Mouse (Mus musculus): Measurements from ENCODE around the gene Gm3336. TPM values are rescaled to one million over a fixed set of nuclear protein-coding genes. Genes with fewer than 3 reads are reported as not detected.

The Gm3336 gene
- polyA plus RNA-seq, 1 experiment from 2014 or later = not detected

DNA sequence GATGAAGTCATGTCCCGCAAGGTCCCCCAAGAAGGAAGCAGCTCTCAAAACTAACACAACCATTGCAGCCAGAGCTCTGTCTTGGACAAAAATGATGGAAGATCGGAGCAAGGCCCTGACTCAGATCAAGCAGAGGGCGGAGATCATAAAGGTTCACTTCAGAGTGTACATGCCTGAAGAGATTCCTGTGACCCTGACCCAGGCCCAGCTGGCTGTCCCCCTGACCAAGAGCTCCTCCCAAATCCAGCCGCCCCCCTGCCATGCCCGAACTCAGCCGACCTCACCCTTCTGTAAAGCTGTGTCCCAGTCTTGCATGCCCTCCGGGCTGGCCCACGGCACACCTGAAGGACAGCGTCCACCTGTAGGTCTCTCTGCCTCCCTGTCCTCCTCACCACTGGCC lies 8.5 kb upstream of the Gm3336 start:
- no peak for DNase-seq (ENCODE audit: low spot score)
- Histone ChIP-seq H3K4me1 (peaks cover 10% of the 10 kb centered on the region; the same call in 1 of the 2 replicates), H3K9me3 (no peaks in the 10 kb centered on the region), H3K36me3 (no peaks in the 10 kb centered on the region), H3K4me3 (no peak overlapping the region), H3K27me3 (ENCODE audit: insufficient read depth, poor library complexity, severe bottlenecking) (peaks cover 17% of the 10 kb centered on the region; the same call in 1 of the 2 replicates), H3K27ac (no peak overlapping the region)
- WGBS = 87% methylated on average over 9 of the region's 9 CpGs

DNA sequence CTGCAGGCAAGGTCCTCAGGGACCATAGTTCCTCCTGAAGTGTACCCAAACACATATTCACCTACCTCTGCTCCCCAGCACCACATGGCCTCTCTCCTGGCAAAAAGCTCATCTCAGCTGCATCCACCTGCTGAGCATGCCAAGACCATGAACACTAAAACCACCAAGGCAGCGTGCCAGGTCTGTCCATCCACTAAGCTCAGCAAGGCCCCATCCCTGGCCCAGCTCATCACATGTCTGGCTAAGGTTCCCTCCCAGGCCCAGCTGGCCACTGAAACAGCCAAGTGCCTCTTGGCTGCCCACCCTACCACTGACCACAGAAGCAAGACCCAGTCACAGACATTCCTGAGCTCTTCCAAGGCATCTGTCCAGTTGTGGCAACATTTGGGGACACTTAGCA lies 8.0 kb upstream of the Gm3336 start:
- no peak overlapping the region for H3K4me3 ChIP-seq
- H3K36me3 ChIP-seq = no peaks in the 10 kb centered on the region
- no peak overlapping the region for H3K27ac ChIP-seq
- H3K27me3 ChIP-seq (ENCODE audit: insufficient read depth, poor library complexity, severe bottlenecking) = peaks cover 17% of the 10 kb centered on the region; the same call in 1 of the 2 replicates
- H3K9me3 ChIP-seq = no peaks in the 10 kb centered on the region
- peaks cover 10% of the 10 kb centered on the region; the same call in 1 of the 2 replicates for H3K4me1 ChIP-seq
- 88% methylated on average over 1 of the region's 1 CpGs for WGBS
- DNase-seq (ENCODE audit: low spot score) = no peak

DNA sequence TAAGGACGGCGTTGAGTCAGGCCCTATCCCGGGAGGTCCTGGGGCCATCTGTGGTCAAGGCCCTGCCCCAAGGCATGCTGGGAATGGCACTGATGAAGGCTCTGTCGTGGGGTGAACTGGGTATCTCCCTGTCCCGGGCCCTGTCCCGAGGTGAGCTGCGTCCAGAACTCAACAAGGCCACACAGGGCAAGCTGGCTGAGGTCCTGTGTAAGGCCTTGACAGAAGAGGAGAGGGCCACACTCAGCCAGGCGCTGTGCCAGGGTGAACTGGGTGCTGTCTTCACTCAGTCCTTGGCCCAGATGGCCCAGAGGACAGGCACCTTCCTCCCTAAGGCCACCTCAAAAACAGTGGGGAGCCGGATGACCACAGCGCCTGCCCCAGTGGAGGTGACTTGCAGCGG lies 7.3 kb upstream of the Gm3336 start:
- WGBS = 80% methylated on average over 11 of the region's 11 CpGs
- Histone ChIP-seq H3K4me1 (peaks cover 10% of the 10 kb centered on the region; the same call in 1 of the 2 replicates), H3K27ac (no peak overlapping the region), H3K9me3 (no peaks in the 10 kb centered on the region), H3K27me3 (ENCODE audit: insufficient read depth, poor library complexity, severe bottlenecking) (peaks cover 21% of the 10 kb centered on the region; the same call in 1 of the 2 replicates), H3K4me3 (no peak overlapping the region), H3K36me3 (no peaks in the 10 kb centered on the region)
- no peak for DNase-seq (ENCODE audit: low spot score)

DNA sequence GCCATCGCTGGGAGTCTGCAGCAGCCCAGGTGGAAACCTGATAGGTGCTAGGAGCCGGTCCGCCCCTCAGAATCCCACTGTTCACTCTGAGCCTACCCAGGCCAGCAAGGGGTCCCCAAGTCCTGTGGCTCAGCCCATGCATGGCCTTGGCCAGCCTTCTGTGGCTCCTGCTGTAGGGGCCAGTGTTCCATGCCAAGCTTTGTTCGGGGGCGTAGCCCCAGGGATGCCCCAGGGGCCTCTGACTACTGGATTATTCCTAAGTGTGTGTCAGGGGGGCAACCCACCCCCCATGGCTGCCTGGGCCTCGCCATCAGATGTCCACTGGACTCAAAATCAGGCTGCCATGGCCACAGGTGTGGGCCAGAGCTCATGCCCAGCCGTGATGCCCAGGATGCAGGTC lies 4.4 kb upstream of the Gm3336 start:
- no peak overlapping the region for H3K4me3 ChIP-seq
- H3K4me1 ChIP-seq = peaks cover 4% of the 10 kb centered on the region; the same call in 1 of the 2 replicates
- no peak for DNase-seq (ENCODE audit: low spot score)
- peaks cover 45% of the 10 kb centered on the region for H3K27me3 ChIP-seq (ENCODE audit: insufficient read depth, poor library complexity, severe bottlenecking)
- 0 out of 2 replicates have a peak overlapping the region, but pooled peaks have one; percentile 38 for H3K27ac ChIP-seq
- H3K9me3 ChIP-seq = no peaks in the 10 kb centered on the region
- WGBS = 81% methylated on average over 7 of the region's 7 CpGs
- H3K36me3 ChIP-seq = no peaks in the 10 kb centered on the region

DNA sequence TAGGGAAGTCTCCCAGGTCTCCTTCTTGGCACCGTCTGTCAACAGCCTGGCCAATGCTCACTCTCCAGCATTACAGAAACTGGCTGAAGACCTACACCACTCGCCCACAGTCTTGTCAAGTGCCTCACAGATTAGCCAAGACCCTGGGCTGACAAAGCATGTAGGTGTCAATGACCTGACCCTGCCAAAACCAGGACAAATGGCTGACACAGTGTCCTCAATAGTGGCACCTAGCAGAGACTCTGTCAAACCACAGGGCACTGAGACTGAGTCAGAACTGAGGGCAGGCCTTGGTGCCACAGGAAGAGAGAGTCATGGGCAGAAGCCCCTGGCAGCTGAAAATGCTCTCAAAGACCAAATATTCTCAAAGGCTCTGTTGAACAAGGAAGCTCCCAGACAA lies 3.3 kb upstream of the Gm3336 start:
- H3K27me3 ChIP-seq (ENCODE audit: insufficient read depth, poor library complexity, severe bottlenecking) = peaks cover 52% of the 10 kb centered on the region
- H3K9me3 ChIP-seq = no peaks in the 10 kb centered on the region
- H3K36me3 ChIP-seq = no peaks in the 10 kb centered on the region
- no peak overlapping the region for H3K27ac ChIP-seq
- DNase-seq (ENCODE audit: low spot score) = no peak
- H3K4me1 ChIP-seq = peaks cover 4% of the 10 kb centered on the region; the same call in 1 of the 2 replicates
- H3K4me3 ChIP-seq = no peak overlapping the region
- 63% methylated on average over 2 of the region's 2 CpGs for WGBS

DNA sequence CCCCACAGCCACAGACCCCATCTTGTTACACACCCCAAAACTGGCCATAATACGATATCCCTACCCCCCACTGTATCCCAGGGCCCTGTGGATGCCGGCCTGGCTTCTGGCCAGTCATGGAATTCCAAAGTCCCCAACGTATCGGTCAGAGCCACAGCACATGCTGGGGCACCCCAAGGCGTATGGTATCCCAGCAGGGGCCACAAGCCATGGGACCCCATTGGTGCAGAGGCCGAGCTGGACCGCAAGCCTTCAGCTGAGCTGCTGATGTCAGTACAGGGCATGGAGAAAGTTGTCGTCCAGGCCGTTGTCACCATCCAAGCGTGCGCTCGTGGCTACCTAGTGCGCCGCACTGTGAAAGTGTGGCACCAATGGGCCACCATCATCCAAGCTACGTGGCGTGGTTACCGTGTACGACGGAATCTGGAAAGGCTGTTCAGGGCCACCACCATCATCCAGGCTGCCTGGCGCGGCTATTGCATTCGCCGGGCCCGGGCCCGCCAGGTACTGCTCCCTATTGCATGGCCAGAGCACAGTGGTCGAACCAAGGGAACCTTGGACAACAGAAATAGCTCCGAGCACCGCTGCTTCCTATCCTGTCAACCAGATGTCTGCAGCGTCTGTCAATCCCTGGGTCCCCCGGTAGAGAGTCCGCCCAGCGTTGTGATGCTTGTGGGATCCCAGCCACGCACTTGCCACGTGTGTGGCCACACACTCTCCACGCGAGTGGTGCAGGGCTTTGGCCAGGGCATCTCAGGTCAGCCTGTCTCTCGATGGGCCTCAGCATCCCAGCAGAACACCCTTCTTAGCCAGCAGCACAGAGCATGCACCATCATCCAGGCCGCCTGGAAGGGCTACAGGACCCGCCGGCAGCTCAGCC lies 1.6 kb upstream of the Gm3336 start:
- Histone ChIP-seq H3K27me3 (ENCODE audit: insufficient read depth, poor library complexity, severe bottlenecking) (peaks cover 59% of the 10 kb centered on the region), H3K9me3 (no peaks in the 10 kb centered on the region), H3K4me1 (peaks cover 4% of the 10 kb centered on the region; the same call in 1 of the 2 replicates), H3K4me3 (no peak overlapping the region; the same call in 1 of the 2 replicates), H3K36me3 (no peaks in the 10 kb centered on the region), H3K27ac (no peak overlapping the region)
- WGBS = 73% methylated on average over 40 of the region's 40 CpGs
- DNase-seq (ENCODE audit: low spot score) = no peak

DNA sequence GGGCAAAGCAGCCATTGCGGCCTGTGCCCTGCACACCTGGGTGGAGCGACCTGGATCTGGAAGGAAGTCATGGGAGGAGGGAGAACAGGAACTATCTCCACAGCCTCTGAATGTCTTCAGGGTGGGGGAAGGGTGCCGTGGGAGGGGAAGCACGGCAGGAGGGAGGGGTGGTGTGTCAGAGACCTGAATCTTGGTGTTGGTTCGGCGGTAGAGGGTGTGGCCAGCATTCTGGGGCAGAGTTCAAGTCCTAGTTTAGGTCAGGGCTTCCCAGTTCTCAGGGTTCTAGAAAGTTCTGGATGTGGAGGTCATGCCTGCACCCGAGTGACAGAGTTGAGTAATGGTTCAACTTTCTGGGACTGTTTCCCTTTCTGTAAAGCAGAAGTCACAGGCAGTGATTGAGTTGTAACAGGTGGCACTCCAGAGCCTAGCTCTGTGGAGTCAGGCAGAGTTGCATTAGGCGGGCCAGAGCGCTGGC lies 1.5 kb downstream of the Gm3336 start:
- peaks cover 54% of the 10 kb centered on the region for H3K27me3 ChIP-seq (ENCODE audit: insufficient read depth, poor library complexity, severe bottlenecking)
- no peaks in the 10 kb centered on the region for H3K36me3 ChIP-seq
- no peak for DNase-seq (ENCODE audit: low spot score)
- WGBS = 53% methylated on average over 9 of the region's 9 CpGs
- H3K27ac ChIP-seq = no peak overlapping the region
- no peak overlapping the region for H3K4me3 ChIP-seq
- no peaks in the 10 kb centered on the region for H3K9me3 ChIP-seq
- peaks cover 17% of the 10 kb centered on the region; the same call in 1 of the 2 replicates for H3K4me1 ChIP-seq

DNA sequence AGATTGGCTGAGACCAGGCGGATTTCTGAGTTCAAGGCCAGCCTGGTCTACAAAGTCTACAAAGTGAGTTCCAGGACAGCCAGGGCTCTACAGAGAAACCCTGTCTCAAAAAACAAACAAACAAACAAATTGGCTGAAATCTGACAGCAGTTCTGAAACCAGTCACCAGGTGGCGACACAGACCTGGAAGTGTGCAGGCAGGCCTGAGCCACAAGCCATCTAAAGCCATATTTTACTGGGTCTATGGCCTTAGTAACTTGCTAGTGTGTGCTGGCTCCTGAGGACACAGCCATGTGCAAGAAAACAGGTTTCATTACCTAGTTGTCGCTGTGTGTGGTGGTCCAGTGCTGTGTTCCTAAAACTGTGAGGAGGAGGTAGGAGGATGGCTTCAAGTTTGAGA lies 2.4 kb downstream of the Gm3336 start:
- Histone ChIP-seq H3K4me1 (peaks cover 17% of the 10 kb centered on the region; the same call in 1 of the 2 replicates), H3K9me3 (no peaks in the 10 kb centered on the region), H3K27me3 (ENCODE audit: insufficient read depth, poor library complexity, severe bottlenecking) (peaks cover 53% of the 10 kb centered on the region), H3K36me3 (no peaks in the 10 kb centered on the region), H3K27ac (no peak overlapping the region), H3K4me3 (no peak overlapping the region)
- DNase-seq (ENCODE audit: low spot score) = no peak
- WGBS = 6% methylated on average over 3 of the region's 3 CpGs

DNA sequence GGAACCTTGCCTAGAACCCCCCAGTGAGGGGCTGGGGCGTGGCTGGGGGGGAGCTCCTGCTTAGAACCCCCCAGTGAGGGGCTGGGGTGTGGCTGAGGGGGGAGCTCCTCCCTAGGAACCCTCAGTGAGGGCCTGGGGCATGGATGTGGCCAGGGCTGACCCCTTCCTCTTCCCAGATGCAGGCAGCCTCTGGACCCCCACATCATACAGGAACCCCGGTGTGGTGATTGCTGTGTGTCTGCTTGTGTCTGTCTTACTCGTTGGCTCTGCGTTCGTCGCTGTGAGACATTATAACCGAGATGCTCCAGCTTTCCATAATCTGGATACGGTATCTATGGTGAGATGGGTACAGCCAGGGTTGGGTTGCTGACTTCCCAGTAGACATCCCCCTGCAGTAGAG lies 3.3 kb downstream of the Gm3336 start:
- H3K9me3 ChIP-seq = no peaks in the 10 kb centered on the region
- H3K27ac ChIP-seq = no peak overlapping the region
- H3K36me3 ChIP-seq = no peaks in the 10 kb centered on the region
- no peak for DNase-seq (ENCODE audit: low spot score)
- 80% methylated on average over 8 of the region's 8 CpGs for WGBS
- H3K4me1 ChIP-seq = peaks cover 17% of the 10 kb centered on the region; the same call in 1 of the 2 replicates
- no peak overlapping the region for H3K4me3 ChIP-seq
- H3K27me3 ChIP-seq (ENCODE audit: insufficient read depth, poor library complexity, severe bottlenecking) = peaks cover 55% of the 10 kb centered on the region

DNA sequence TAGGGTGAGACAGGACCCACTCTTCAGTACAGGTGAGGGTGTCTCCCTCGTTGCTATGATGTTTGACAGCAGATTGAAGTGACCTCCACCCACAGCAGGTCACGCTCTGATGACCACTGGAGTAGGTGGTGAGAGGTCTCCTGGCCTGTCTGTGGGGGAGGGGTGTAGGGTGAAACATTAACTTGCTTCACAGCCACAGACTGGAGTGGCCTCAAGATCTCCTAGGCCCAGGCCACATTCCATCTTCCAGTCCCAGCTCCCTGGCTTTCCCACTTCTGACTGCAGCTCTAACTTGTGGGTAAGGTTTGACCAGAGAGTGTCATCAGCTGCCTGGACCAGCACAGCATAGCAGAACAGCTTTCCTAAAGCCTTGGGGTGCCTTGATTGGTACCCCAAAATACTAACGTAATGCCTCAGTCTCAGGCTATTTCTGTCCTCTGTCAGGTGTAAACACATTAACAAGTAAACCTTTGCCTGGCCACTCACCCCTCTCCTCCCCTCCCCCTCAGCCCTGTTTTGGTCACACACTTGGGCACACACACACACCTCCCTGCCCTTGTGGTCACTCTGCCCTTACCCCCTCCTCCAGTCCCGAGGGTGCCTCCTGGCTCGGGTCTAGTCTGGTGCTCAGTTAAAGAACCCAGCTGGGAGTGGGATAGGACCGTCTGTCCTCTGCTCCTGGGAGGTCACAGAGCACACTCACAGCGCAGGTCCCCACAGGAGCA lies 5.3 kb downstream of the Gm3336 start, which contains the start of gene Pde4c:
TSS of gene Pde4c (plus strand) at position 235 of the 725 bp plus-strand sequence.
- WGBS = 54% methylated on average over 7 of the region's 7 CpGs
- Histone ChIP-seq H3K4me3 (no peak within 1 kb of the TSS), H3K27me3 (ENCODE audit: insufficient read depth, poor library complexity, severe bottlenecking) (peaks cover 56% of the 10 kb centered on the region), H3K4me1 (peaks cover 13% of the 10 kb centered on the region; the same call in 1 of the 2 replicates), H3K27ac (peak within 1 kb of the TSS; percentile 24; the same call in 1 of the 2 replicates), H3K36me3 (no peaks in the 10 kb centered on the region), H3K9me3 (no peaks in the 10 kb centered on the region)
- DNase-seq (ENCODE audit: low spot score) = no peak

DNA sequence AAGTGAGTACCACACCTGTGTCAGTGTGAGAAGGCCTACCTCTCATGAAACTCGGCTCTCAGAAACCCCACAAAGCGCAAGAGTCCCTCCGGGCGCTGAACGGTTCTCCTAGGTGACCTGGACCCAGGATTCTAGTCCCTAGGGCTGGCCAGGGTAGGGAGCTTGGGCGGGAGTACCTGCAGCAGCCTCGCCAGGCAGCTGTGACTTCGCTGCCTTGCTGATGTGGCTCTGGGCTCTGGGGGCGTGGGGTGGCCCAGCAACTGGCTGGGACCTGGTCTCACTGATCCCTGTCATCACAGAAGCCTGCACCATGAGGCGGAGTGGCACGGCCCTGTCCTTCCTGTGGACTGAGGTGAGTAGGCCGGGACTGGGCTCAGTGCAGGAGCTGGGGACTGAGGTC lies 5.9 kb downstream of the Gm3336 start:
- Histone ChIP-seq H3K4me1 (peaks cover 13% of the 10 kb centered on the region; the same call in 1 of the 2 replicates), H3K9me3 (no peaks in the 10 kb centered on the region), H3K4me3 (no peak overlapping the region), H3K27me3 (ENCODE audit: insufficient read depth, poor library complexity, severe bottlenecking) (peaks cover 61% of the 10 kb centered on the region), H3K27ac (peak overlapping the region; percentile 24; the same call in 1 of the 2 replicates), H3K36me3 (no peaks in the 10 kb centered on the region)
- 69% methylated on average over 12 of the region's 12 CpGs for WGBS
- no peak for DNase-seq (ENCODE audit: low spot score)

DNA sequence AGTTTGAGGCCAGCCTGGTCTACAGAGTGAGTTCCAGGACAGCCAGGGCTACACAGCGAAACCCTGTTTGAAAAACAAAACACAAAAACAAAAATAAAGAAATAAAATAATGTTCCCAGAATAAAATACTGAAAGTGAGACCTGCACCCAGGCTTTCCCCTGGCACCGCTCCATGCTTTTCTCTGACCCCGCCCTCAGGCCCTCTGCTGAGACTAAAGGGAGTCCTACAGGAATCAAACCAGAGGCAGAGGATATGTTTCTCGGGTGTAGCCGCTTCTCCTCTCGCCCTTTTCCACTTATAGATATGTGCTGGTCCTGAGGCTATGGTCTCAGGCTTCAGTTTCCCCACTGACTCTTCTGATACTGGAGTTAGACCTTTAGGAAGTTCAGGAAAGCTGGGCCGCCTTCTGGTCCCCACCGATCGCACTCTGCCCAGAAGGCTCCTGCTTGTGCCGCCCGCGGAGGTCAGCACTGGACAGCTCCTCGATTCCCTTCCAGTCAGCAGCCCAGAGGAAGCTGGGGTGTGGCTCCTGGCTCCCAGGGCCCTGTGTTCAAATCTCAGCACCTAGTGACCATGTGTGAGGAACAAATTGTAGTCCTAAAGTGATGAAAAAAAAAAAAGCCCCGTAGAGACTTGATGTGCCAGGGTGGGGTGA lies 7.6 kb downstream of the Gm3336 start:
- DNase-seq (ENCODE audit: low spot score) = no peak
- no peak overlapping the region for H3K27ac ChIP-seq
- H3K27me3 ChIP-seq (ENCODE audit: insufficient read depth, poor library complexity, severe bottlenecking) = peaks cover 65% of the 10 kb centered on the region
- 18% methylated on average over 14 of the region's 14 CpGs for WGBS
- no peak overlapping the region for H3K4me3 ChIP-seq
- H3K4me1 ChIP-seq = peaks cover 20% of the 10 kb centered on the region
- no peaks in the 10 kb centered on the region for H3K36me3 ChIP-seq
- H3K9me3 ChIP-seq = no peaks in the 10 kb centered on the region

Measured in heart, embryonic 10.5 days (tissue).